Mouse (Mus musculus): ENCODE results near the gene Bzw2.

Gene Bzw2

GRCm38 (mm10) chr12:36135409-36135808 lies 22.5 kb downstream of the Bzw2 start:
- DNase-seq (ENCODE audit: low read depth, low spot score): no peak

DNA sequence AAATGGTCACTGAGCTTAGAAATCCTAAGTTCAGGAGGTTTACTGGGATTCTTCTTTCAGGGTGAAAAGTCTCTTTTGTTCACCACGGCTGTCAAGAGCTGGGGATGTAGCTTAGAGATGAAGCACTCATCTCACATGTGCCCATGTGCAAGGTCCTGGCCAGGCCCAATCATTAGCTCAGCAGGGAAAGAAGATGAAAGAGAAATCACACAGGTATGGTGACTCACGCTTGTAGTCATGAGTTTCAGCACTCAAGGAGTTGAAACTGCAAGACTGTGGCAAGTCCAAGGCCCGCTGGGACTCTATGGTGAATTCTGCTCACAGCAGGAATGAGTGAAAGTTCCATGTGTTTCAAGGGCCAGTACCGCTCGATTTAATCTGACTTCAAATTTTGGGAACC lies 23.8 kb downstream of the Bzw2 start:
- DNase-seq (ENCODE audit: low read depth, low spot score): no peak

DNA sequence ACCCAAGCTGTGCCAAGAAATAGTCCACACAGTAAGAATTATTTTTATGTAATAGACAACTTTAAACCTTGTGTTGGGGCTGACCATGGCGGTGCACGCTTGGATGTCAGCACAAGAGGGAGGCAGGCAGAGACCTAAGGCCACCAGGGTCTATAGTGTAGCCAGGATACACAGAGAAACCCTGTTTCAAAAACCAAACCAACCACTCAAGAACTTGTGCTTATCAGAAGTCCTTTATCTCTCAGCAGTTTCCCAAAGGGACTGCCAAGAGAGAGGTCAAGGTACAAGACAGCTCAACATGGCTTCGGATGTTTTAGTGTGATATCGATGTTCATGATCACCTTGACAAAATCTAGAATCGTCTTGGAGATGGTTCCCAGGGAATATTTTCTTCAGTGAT lies 24.3 kb downstream of the Bzw2 start:
- DNase-seq (ENCODE audit: low read depth, low spot score): no peak

- no peak for DNase-seq (ENCODE audit: low read depth, low spot score)
Observed at GRCm38 (mm10) chr12:36132668-36133067, 25.2 kb downstream of the Bzw2 start.

DNA sequence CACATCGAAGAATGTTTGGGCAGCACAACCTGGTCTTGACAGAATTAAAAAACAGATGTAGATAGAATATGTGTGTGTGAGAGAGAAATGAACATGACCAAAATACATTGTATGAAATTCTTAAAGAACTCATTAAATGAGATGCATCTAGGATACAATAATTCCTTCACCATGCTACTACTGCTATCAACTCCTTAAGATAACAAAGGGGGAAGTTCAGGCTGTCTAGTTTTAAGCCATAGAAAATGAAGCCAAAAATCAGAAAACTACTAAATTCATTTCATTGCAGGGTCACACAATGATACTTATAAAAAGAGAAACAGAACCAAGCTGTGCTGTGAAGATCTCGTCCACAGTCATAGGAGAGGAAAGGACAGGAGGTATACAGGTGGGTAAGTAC lies 25.6 kb downstream of the Bzw2 start:
- DNase-seq (ENCODE audit: low read depth, low spot score): no peak

DNA sequence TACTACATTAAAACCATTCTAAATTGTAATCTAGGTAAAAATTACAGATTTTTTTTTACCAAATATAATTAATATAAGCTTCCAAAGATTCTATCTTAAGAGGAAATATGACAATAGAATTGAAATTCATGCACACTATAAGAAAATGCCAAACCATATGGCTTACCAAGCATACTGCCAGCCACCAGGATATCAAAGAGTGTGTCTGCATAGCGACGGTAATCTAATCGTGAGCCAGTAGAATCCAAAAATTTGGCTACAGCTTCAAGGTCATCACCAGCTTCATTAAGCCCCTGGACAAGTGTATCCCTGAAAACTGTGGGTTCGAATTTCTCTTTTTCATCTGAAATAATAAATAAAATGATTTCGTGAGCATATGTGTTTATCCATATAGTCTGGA lies 28.1 kb downstream of the Bzw2 start:
- DNase-seq (ENCODE audit: low read depth, low spot score): no peak

DNA sequence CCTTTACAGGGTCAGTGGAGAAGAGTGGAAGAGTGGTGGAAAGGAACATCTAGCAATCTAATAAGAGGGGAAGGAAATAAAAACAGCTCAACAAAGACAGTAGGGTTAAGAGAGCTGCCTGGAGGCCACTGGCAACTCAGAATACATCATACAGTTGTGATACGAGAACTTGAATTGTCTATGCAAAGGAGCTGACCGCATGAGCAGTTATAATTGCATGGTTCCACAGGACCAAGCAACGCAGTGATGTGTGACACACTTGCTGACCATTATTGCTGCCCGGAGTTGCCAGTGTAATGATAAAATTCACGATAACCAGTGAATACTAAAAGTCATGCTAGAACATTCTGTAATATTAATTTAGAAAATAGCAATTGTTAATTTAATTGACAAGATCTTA lies 31.8 kb downstream of the Bzw2 start:
- DNase-seq (ENCODE audit: low read depth, low spot score): no peak

DNA sequence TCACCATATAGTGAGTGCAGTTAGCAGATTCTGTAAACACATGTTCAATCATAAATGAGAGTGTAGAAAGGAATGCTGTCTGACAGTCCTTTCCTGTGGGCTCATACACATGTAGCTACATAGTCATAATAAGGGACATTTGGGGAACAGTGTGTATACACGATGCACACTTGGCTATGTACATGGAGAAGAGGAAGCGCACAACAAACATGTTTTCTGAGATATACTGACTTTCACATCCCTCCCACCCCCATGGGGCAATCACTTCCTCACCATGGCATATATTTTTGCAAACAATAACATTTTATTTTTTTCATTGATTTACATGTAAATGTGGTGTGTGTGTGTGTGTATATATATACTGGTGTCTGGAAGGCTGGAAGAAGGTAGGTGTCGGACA lies 38.6 kb downstream of the Bzw2 start:
- DNase-seq (ENCODE audit: low read depth, low spot score): no peak

GRCm38 (mm10) chr12:36117161-36117560 lies 40.7 kb downstream of the Bzw2 start:
- no peak for DNase-seq (ENCODE audit: low read depth, low spot score)

- DNase-seq (ENCODE audit: low read depth, low spot score): no peak
Observed at GRCm38 (mm10) chr12:36112081-36112480, 45.8 kb downstream of the Bzw2 start.

DNA sequence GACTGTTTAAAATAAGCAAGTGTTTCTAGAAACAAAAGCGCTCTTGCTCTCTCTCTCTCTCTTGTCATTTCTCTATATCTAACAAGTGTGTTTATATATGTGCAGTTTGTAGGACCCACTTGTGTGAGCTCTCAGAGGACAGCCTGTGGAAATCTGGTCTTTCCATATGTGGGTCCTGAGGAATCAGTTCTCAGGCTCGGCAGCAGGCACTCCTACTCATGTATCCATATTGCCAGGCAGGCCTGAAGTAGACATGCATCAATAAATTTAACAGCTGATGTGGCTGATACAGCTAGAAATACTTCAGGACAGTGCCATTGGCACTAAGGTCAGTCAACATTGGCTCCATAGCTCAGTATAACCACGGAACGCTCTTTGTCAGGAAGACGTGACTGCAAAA lies 46.8 kb downstream of the Bzw2 start:
- DNase-seq (ENCODE audit: low read depth, low spot score): no peak

- no peak for DNase-seq (ENCODE audit: low read depth, low spot score)
Observed at GRCm38 (mm10) chr12:36110457-36110856, 47.4 kb downstream of the Bzw2 start.

DNA sequence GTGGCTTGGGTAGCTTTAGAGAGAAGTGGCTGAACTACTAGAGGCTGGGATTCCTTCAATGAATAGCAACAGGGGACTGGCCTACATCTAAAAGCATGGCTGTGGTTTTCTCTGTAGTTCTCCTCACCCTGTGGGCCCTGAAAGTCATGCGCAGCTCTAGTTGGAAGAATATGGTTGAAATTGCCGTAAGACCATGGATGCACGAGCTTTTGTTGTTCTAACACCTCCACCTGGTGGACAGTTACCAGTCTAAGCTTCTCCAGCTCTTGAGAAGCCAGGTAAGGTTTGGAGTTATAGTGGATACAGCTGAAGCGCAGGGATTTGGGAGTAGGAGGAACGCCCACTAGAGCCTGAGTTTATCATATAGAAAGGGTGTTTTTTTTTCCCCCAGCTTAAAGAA lies 49.4 kb downstream of the Bzw2 start:
- DNase-seq (ENCODE audit: low read depth, low spot score): no peak

DNA sequence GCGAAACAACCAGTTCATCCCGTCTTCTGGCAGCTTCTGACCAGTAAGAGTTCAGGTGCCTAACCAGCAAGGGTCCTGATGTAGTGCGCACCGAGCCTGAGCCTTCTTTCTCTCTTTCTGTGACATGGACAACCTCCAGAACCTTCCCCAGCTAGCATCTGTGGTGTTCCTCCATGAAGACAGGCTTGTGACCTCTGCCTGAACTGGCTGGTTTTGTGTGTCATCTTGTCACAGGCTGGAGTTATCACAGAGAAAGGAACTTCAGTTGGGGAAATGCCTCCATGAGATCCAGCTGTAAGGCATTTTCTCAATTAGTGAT lies 54.3 kb downstream of the Bzw2 start:
- DNase-seq (ENCODE audit: low read depth, low spot score): no peak

- no peak for DNase-seq (ENCODE audit: low read depth, low spot score)
Observed at GRCm38 (mm10) chr12:36102733-36103591, 54.9 kb downstream of the Bzw2 start.

DNA sequence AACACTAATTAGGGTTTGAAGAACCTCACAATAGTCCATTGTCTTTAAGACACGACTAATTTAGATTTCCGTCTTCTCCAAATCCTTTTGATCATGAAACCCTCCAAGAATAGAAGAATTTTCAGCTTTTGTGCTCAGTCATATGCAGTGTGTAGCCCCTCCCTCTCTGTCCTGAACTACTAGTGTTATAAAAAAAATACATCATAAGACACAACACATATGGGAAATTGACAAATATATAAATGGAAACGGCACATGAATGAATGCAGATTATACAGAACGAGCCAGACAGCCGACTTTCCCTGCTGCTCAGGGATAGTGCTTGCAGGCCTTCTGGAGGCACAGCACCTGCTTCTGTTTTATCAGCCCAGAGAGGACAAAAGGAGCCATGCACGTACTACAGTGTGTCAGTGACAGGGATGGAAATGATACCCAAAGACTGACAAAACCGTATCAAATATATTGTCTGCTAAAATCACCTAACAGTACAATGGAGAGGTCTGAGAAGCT lies 62.5 kb downstream of the Bzw2 start:
- DNase-seq (ENCODE audit: low read depth, low spot score): no peak

DNA sequence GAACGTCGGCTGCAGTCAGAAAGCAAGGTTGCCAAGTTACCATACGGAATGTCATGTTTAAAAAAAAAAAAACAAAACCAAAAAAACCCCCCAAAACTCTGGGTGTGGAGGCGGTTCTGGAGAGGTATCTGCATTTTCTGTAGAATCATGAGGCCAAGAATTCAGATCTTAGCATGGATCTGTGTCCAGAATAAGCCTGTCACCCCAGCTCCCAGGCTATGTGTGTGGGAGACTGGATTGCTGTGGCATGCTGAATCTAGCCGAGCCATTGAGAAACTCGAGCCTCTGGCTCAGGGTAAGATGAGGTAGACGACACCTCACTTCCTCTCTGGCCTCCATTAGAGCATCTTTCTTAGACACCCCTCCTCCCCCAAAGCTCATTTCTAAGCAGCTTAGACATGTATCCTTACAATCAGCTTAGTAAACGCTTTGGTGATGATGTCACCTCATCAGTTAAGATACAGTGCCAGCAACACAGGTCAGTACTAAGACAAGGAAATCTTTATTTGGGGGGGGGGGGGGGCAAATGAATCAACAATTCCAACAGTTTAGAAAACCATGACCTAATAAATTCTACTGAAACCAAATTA lies 64.7 kb downstream of the Bzw2 start:
- DNase-seq (ENCODE audit: low read depth, low spot score): peak; percentile 53

DNA sequence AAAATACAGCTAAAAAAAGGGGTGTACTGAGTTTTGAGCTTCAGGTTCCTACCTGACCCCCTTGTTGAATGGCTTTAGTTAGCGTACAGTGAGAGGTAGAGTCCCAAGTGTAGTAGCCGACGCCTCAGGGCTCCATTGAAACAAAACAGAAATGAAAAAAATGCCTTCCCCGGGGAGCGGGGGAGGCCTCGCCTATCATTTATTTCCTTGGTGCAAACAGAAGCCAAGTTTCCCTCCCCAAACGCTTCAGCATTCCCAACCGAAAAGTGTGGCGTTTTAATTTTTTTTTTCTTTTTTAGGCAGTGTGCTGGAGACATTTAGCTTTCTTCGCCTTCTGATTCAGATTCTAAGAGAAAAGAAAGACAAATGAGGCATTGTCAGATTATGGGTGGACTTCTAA lies 65.9 kb downstream of the Bzw2 start:
- DNase-seq (ENCODE audit: low read depth, low spot score): no peak

DNA sequence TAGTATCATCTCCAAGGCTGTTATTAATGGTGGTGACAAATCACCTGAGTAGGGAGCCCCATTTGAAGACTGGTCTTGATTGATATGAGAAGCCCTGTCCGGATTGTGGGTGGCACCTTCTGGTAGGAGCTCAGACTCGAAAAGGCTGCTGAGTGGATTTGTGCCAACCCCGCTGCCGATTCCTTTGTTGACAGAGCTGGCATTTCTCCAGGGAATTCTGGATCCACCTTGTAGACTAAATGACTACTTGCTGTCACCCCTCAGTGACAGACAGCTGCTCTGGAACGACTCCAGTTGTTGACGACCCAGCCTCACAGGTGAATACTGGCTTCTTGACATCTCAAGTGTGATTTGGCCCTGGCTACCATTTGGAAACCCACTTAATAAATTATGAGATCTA lies 68.7 kb downstream of the Bzw2 start:
- no peak for DNase-seq (ENCODE audit: low read depth, low spot score)

DNA sequence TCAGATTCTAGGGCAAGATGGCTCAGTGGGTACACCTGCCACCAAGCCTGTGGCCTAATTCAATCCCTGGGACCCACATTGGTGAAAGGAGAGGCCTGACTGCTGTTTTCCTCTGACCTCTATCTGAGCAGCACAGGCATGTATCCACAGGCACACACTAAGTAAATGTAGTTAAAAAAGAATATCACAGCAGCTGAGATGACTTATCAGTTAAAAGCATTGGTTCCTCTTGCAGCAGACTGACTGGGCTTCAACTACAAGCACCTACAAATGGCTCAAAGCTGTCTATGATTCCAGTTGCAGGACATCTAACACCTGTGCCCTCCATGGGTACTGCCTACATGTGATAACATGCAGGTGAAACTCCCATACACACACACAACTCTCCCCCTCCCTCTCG lies 69.1 kb downstream of the Bzw2 start:
- no peak for DNase-seq (ENCODE audit: low read depth, low spot score)

- no peak for DNase-seq (ENCODE audit: low read depth, low spot score)
Observed at GRCm38 (mm10) chr12:36085380-36085779, 72.5 kb downstream of the Bzw2 start.

- no peak for DNase-seq (ENCODE audit: low read depth, low spot score)
Observed at GRCm38 (mm10) chr12:36078101-36078899, 79.6 kb downstream of the Bzw2 start.

DNA sequence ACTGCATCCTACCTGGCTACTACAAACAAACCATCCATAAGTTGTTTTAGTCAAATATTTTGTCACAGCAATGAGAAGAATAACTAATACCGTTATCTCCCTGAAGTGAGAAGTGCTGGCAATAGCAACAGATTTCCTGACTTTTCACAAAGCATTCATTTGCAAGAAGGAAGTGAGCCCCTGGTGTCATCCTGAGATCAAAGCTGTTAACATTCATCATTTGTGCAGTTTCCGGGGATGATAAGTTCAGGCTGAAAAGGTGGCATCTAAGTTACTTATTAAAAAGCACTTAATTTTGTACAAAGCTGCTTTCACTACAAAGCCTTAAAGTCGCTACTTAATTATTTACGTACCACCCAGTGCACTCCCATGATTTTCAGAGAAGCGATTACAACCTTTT lies 85.0 kb downstream of the Bzw2 start:
- no peak for DNase-seq (ENCODE audit: low read depth, low spot score)

Data from retina, postnatal 7 days (tissue).